Mouse (Mus musculus) gastrocnemius, adult 2 months (tissue): ENCODE measurements around the gene Grifin. TPM values are rescaled to one million over a fixed set of nuclear protein-coding genes. Genes with fewer than 3 reads are reported as not detected.

Experiments used
- DNase-seq: peaks from one replicate; pipeline ENCODE4 v3.0.0; 2022
- H3K27ac ChIP-seq: fragments of 200-600 bp; 2 replicates; pipeline ENCODE4 v1.8.1; 2022; ENCODE audit warnings: mild to moderate bottlenecking
- H3K4me3 ChIP-seq: fragments of 200-600 bp; 2 replicates; pipeline ENCODE4 v1.8.1; 2022; ENCODE audit warnings: mild to moderate bottlenecking, moderate library complexity
- CTCF ChIP-seq: fragments of 200-600 bp; IDR thresholded peaks from 2 replicates; pipeline ENCODE4 v1.8.1; 2022; ENCODE audit warnings: antibody characterized with exemption, mild to moderate bottlenecking, moderate library complexity
- intact Hi-C: fragments of 180-260 bp; cut with DNase I; formaldehyde crosslinking; loops from one replicate; pipeline ENCODE4 v1.15.1; 2025
- total RNA-seq, 2 experiments: library from RNA; stranded (reverse); gene quantifications; 2 replicates each; pipeline ENCODE4 v1.2.3; 2021

Gene Grifin
- total RNA-seq, 2 experiments from 2014 or later = not detected

DNA sequence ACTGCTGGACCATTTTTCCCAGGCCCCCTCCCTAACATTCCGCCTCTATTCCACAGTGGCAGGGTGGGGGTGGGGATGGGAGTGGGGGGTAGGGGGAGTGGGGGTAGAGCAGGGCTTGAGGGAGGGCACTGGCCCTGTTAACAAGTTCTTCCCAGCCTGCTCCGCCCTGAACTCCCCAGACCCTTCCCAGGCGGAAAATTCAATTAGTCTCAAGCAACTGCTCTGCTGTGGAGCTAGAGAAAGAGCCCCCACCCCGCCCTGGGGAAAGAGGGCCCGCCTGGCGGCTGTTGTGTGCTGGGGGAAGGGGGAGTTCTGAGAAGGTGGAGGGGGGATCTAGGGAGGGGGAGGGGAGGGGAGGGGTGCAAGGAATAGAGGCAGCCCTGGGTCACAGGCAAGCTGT, 14.9 kb upstream of the Grifin start:
- no peak overlapping the region for H3K27ac ChIP-seq
- no peak overlapping the region for H3K4me3 ChIP-seq
- TF ChIP-seq CTCF = no peak
- no peak for DNase-seq
- intact Hi-C loops = no loop called here

DNA sequence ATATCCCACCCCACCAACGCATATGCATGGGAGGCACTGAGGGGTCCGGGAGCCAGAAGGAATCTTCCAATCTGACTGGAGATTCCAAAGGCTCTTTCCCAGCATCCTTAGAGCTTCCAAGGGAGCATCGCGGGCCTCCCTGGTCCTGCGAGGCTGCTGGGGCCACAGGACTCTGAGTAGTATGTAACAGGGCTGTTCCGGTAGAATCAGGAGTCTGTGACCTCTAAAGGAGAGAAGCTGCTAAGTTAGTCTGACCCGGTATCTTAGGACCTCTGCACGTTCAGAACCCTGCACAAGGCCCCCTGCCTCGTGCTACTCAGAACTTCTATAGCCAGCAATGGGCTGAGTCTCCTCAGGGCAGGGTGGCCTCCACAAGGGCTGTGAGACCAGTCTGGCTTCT, 14.3 kb upstream of the Grifin start:
- intact Hi-C loops = no loop called here
- Histone ChIP-seq H3K4me3 (no peak overlapping the region), H3K27ac (no peak overlapping the region)
- TF ChIP-seq CTCF = no peak
- no peak for DNase-seq

DNA sequence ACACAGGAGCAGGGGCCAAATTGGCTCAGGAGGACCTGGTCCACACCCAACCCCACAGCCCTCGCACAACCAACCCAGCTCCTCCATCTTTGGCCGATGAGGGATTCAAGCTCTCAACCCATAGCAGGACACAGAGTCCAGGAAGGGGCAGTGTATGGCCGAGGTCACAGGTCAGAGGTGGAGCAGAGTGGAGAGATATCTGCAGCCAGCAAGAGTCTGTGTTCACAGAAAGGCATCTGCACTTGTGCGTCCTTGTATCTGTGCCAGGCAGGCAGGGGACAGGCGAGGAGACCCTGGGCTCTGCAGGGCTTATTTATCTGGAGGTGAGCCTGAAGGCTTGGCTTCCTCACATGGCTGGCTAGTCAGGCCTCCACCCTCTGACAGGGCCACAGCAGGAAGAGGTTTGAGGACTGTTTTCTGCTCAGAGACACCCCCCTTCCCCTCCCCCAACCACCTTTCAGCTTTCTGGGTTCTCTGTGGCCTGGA, 10.6 kb upstream of the Grifin start:
- intact Hi-C loops = no loop called here
- H3K27ac ChIP-seq = peak overlapping the region; percentile 55
- peak; percentile 53 for DNase-seq
- H3K4me3 ChIP-seq = no peak overlapping the region
- TF ChIP-seq CTCF = no peak

DNA sequence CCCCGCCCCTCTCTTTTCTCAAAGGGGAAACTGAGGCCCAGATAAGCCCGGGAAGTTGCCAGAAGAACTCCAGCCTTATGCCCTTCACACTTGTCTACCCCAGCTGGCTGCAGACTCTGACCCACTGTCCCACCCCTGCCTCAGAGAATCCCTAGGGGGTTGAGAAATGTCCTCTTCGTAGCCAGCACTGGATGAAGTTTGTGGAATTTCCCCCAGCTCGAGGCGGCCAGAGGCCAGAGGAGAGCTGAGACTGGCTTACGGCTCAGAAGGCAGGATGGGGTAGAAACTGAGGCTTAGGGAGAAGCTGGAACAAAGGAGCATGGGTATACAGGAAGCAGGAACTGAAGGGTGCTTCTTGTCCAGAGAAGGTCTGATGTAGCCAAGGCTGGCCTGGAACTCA, 7.7 kb upstream of the Grifin start:
- TF ChIP-seq CTCF = no peak
- Histone ChIP-seq H3K27ac (peak overlapping the region; percentile 82), H3K4me3 (no peak overlapping the region; the same call in 1 of the 2 replicates)
- DNase-seq = peak; percentile 71
- intact Hi-C loops = no loop called here

DNA sequence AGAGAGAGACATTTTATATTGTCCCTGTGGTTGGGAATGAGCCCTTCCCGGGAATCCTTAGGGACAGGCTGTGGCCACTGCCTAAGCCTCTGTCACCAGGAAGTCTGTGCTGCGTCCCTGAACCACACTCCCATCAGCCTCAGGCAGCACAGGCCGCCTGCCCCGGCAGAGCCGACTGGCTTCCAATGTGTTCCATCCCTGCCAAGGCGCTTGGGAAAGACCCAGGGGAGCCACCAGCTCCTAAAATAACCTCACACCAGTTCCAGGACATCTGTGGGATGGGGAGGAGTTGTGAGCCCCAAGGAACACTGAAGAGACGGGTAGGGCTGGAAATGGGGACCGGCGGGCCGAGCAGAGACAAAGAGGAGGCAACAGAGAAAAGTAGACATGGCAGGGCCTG, 6.8 kb upstream of the Grifin start:
- peak overlapping the region; percentile 82 for H3K27ac ChIP-seq
- H3K4me3 ChIP-seq = peak overlapping the region; percentile 49
- intact Hi-C loops = no loop called here
- TF ChIP-seq CTCF = no peak
- DNase-seq = peak; percentile 95

DNA sequence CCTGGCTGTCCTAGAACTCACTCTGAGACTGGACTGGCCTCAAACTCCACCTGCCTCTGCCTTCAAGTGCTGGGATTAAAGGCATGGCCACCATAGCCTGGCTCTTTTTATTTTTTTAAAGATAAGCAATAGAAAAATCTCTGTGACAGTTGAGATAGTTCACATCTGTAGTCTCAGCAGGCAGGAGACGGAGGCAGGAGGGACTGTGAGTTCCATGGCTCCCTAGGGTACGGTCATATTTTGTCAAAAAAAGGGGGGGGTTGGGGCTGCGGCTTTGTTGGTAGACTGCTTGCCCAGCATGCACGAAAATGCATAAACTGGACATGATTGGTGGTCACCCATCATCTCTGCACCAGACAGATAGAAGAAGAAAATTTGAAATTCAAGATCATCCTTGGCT, 6.3 kb upstream of the Grifin start:
- intact Hi-C loops = no loop called here
- Histone ChIP-seq H3K4me3 (no peak overlapping the region), H3K27ac (peak overlapping the region; percentile 82)
- DNase-seq = no peak
- TF ChIP-seq CTCF = no peak

DNA sequence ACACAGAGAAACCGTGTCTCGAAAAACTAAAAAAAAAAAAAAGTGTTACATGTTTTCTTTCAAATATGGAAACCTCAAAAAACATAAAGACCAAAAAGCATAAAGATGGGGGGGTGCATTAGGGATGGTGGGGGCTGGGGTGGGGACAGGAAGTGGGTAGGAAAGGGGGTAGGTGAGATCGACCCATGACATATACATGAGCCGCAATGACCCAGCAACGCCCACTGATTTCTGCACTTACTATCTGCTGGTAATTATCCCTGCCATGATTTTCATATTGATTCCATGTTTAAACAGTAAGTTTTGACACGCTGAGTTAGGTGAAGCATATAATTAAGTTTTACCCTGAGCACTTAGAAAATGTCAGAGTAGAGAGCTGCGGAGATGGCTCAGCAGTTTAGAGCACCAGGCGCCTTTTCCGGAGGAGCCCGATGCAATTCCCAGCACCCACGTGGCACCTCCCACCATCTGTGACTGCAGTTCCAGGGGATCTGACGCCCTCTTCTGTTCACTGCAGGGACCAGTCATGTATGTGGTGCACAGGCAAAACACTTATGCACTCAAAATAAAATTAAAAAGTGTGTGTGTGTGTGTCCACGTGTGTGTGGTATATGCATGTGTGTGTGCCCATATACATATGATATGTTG, 5.5 kb upstream of the Grifin start:
- no peak for DNase-seq
- TF ChIP-seq CTCF = no peak
- H3K27ac ChIP-seq = no peak overlapping the region
- intact Hi-C loops = no loop called here
- H3K4me3 ChIP-seq = no peak overlapping the region

DNA sequence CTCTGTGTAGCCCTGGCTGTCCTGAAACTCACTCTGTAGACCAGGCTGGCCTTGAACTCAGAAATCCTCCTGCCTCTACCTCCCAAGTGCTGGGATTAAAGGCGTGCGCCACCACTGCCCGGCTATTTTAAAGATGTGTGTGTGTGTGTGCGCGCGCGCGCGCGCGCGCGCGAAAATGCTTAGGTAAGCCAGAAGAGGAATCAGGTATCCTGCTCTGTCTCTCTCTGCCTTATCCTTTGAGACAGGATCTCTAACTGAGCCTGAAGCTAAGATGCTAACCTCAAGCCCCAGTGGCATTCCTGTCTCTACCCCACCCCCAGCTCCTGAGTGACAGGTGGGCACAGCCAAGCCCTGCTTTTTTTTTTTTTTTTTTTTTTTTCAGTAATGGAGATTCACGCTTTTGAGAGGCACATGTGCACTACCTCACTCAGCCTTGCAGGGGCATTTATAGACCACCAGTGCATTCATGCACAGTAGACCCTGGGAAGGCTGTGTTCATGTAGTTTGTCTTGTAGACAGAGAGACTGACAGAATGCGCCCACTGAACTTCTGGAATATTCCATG, 4.2 kb upstream of the Grifin start:
- intact Hi-C loops = no loop called here

DNA sequence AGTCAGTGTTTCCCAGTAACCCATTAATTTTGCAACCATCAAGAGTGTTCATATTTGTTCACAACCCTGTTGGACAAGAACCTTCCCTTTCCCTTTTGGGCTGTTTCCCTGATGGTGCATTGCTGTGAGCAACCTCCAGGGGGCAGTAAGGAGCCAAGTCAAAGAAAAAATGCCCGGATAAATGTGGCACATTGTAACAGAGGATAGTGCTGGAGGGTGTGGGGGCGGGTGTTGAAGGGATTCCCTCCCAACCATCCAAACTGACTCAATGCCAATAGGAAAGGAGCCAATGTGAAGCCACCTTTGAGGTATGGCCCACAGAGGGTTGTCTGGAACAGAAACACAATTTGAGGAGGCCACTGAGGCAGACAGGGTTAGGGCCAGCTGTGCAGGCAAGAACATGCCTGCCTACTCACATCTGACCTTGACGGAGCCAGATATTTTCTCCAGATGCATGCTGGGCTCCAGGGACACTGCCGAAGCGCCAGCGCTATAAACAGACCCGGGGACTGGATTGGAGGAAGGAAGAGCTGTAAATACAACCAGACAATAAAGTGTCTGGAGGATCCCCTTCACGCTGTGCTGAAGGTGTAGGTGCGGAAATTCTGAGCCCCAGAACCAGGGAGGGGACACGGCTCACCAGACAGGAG, 3.6 kb upstream of the Grifin start:
- TF ChIP-seq CTCF = peak; percentile 82
- Histone ChIP-seq H3K4me3 (peak overlapping the region; percentile 28), H3K27ac (peak overlapping the region; percentile 76)
- peak; percentile 70 for DNase-seq
- intact Hi-C loops = loop anchor here (1.0 kb wide), 1 partner anchor 51 kb away; no protein-coding TSS in a partner anchor

More for the DNA sequence above, 4.2 kb upstream of the Grifin start:
- no peak for TF ChIP-seq CTCF
- H3K4me3 ChIP-seq = peak overlapping the region; percentile 28
- no peak for DNase-seq
- H3K27ac ChIP-seq = peak overlapping the region; percentile 76

DNA sequence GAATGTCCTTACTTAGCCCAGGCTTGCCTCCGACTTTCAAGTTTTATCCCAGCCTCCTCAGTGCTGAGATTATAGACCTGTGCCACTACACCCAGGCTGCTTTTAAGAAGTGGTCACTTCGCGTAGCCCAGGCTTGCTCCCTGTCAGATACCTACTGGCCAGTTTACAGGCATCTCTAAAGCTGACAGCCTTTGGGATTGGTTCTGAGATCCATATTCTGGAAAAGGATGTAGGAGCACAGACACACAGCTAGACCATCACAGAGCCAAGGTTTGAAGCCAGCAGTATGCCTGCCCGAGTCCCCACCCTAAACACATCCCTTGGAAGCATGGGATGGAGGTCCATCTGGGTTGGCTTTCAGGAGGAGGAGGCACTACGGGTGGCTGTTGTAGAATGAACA, 2.9 kb upstream of the Grifin start:
- intact Hi-C loops = loop anchor here (1.0 kb wide), 1 partner anchor 52 kb away; no protein-coding TSS in a partner anchor
- Histone ChIP-seq H3K4me3 (no peak overlapping the region), H3K27ac (peak overlapping the region; percentile 76)
- no peak for DNase-seq
- no peak for TF ChIP-seq CTCF

DNA sequence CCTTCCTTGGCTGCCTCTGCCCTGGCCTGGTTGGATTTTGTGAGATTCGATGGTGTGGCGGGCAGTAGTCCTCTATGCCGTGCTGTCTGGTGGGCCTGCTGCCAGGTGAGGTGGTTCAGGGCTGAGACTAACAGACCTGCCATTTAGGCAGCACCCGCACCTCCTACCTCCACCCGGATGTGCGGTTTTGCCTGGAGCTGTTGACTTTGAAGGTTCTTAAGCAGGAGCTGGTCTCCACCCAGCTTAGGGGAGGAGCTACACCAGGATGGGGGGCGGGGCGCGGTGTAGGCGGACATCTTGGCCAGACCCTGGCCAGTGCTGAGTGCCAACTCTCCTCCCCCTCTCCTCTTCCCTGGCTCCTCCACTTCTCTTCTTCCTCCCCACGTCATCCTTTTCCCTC, 2.5 kb upstream of the Grifin start:
- Histone ChIP-seq H3K4me3 (no peak overlapping the region), H3K27ac (peak overlapping the region; percentile 57)
- no peak for TF ChIP-seq CTCF
- intact Hi-C loops = no loop called here
- peak; percentile 77 for DNase-seq

DNA sequence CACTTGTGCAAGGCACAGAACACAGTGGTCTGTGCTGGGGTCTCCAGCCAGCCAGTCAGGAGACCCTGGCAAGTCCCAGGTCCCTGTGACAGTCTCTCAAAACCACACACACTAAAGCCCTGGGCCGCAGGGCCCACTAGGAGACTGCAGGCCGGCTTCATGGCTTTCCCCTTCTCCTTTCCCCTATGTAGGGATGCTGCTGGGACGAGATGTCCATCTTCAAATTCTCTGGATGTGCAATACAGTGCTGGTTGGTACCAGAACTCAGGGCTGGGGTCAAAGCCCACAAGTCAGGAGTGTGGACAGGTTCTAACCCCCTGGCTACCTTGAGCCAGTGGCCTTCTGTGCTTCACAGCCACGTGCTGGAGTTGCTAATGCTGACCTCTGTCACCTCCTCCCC, 1.4 kb upstream of the Grifin start:
- no peak for DNase-seq
- TF ChIP-seq CTCF = no peak
- intact Hi-C loops = no loop called here
- peak overlapping the region; percentile 35; the same call in 1 of the 2 replicates for H3K27ac ChIP-seq
- H3K4me3 ChIP-seq = no peak overlapping the region

DNA sequence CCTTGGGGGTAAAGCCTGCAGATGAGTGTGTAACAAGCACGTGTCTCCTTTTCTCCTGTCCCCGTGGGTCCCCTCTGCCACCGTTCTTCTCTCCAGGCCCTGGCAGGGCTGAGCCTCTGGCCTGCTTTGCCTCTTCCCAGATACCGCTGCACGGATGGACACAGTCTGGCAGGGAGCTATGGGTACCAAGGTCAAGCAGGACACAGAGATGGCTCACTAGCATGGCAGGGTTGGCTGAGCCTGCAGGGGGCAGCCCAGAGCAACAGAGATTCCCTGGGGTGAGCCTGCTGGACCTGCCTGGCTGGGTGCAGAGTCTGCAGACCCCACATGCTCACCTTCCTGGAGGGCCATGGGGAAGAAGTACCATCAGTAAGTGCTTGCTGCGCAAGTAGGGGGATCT, 985 bp upstream of the Grifin start:
- intact Hi-C loops = no loop called here
- peak; percentile 64 for DNase-seq
- Histone ChIP-seq H3K4me3 (no peak overlapping the region), H3K27ac (peak overlapping the region; percentile 35; the same call in 1 of the 2 replicates)
- peak; percentile 58 for TF ChIP-seq CTCF
